Mouse (Mus musculus) layer of hippocampus, adult 2 months (tissue): ENCODE results near the gene Btrc. TPM values are rescaled to one million over a fixed set of nuclear protein-coding genes. Genes with fewer than 3 reads are reported as not detected.
A peak's percentile ranks its signal among the peaks of the same experiment; 100 is the strongest.

Source experiments
- DNase-seq, 2 experiments: peaks; one replicate each; pipeline ENCODE4 v3.0.0; 2022; ENCODE audit warnings: low spot score in 2 of 2
- H3K27ac ChIP-seq: fragments of 200-600 bp; 2 replicates; pipeline ENCODE4 v1.8.1; 2022
- H3K4me3 ChIP-seq: fragments of 200-600 bp; 2 replicates; pipeline ENCODE4 v1.8.1; 2022; ENCODE audit warnings: mild to moderate bottlenecking
- CTCF ChIP-seq: fragments of 200-600 bp; conservative IDR thresholded peaks from 2 replicates; pipeline ENCODE4 v1.8.1; 2022; ENCODE audit warnings: antibody characterized with exemption, mild to moderate bottlenecking, moderate library complexity
- total RNA-seq, 2 experiments: library from RNA; stranded (reverse); gene quantifications; 2 replicates each; pipeline ENCODE4 v1.2.3; 2021

The Btrc gene
- total RNA-seq, 2 experiments from 2014 or later = 92.9 to 93.9 TPM

DNA sequence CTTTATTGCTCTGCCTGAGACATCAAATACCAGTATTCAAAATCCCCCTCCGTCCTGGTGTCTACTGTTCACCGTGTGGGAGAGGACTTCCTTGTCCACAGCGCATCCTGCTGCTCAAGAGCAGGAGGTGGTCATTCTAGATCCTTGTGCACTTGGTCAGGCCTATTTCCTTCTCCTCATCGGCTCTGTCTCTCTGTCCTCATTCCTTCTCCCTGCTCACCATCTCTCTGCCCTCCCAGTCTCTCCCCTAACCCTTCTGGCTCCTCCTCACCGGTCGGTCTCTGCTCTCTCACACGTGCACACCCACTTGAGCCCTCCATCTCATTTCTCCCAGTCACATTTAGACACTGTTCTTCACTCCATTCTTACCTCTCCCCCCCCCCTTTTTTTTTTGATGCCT is 127.7 kb downstream of the Btrc start:
- TF ChIP-seq CTCF = no peak
- H3K4me3 ChIP-seq = no peak overlapping the region
- no peak overlapping the region for H3K27ac ChIP-seq
- DNase-seq = no peak

GRCm38 (mm10) chr19:45494121-45494775 is 130.7 kb downstream of the Btrc start:
- H3K27ac ChIP-seq = peak overlapping the region; percentile 48; the same call in 1 of the 2 replicates
- no peak for TF ChIP-seq CTCF
- no peak overlapping the region for H3K4me3 ChIP-seq
- DNase-seq = no peak

DNA sequence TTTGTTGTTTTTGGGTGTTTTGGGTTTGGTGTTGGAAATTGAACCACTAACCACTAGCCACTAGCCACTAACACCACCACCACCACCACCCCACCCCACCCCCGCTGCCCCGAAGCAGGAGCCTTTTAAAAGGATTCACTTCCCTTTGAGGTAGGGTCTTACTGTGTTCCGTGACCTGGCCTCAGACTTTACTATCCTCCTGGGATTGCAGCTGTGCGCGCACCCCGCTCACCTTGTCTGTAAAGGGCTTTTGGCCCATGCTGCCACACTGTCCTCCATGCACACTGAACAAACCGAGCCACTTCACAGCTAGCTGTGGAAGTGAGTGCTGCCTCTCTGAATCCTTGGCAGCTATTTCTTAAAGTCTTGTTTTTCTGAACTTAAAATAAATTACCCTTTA is 141.9 kb downstream of the Btrc start:
- TF ChIP-seq CTCF = no peak
- Histone ChIP-seq H3K27ac (no peak overlapping the region), H3K4me3 (no peak overlapping the region)
- DNase-seq = no peak

DNA sequence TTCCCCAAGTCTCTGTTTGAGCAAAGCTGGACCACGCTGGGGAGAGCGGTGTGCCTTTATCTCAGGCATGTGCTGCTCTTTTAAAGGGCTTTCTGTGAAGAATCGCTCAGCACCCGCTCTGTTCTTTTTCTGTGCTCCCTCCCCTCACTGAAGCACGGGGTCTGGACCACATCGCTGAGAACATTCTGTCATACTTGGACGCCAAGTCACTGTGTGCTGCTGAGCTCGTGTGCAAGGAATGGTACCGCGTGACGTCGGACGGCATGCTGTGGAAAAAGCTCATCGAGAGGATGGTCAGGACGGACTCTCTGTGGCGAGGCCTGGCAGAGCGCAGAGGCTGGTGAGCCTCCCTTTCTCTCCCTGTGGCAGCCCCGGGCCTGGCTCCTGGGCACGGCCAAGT is 144.0 kb downstream of the Btrc start:
- peak overlapping the region; percentile 72 for H3K27ac ChIP-seq
- H3K4me3 ChIP-seq = no peak overlapping the region
- DNase-seq = peak; percentile 35 to 41
- no peak for TF ChIP-seq CTCF

DNA sequence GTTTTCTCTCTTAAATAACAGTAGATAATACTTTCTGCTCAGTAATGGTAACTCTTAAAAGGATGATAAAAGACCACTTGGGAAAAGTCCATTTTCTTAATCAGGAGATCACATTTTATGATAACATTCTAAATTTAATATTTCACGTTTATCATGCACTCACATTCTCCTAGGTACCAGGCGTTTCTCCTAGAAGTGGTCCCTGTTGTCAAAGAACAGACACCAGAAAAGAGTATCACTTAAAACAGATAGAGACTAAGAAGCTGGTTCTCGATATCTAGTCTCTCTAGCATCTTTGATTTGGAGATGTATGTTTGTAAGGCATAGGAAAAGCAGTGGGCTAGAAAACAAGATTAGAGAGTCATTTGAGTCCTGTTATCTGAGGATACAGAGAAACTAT is 147.1 kb downstream of the Btrc start:
- Histone ChIP-seq H3K27ac (peak overlapping the region; percentile 29; the same call in 1 of the 2 replicates), H3K4me3 (no peak overlapping the region)
- no peak for DNase-seq
- no peak for TF ChIP-seq CTCF

DNA sequence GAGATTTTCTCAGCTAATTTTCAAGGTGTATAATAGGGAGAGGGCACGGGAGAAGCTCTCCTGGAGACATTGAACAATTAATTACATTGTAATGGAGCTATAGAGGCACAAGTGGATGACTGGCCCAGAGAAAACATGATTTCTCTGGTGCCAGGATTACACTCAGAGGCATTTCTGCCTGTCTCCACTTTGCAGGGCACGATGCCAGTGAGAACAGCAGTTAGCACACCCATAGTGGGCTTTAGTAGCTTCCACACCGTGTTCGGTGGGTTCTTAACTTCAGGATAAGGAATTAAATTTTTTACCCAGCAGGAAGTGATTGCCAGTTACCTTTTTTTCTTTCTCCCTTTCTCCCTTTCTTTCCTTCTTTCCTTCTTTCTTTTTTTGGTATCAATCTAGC is 147.9 kb downstream of the Btrc start:
- no peak overlapping the region for H3K4me3 ChIP-seq
- peak overlapping the region; percentile 29; the same call in 1 of the 2 replicates for H3K27ac ChIP-seq
- peak in 1 of 2 experiments; percentile 30 for DNase-seq
- no peak for TF ChIP-seq CTCF

- Histone ChIP-seq H3K4me3 (no peak overlapping the region), H3K27ac (no peak overlapping the region)
- no peak for TF ChIP-seq CTCF
- DNase-seq = no peak
Measured at GRCm38 (mm10) chr19:45515341-45515740, 151.8 kb downstream of the Btrc start.

- TF ChIP-seq CTCF = no peak
- Histone ChIP-seq H3K27ac (no peak overlapping the region), H3K4me3 (no peak overlapping the region)
- no peak for DNase-seq
Measured at GRCm38 (mm10) chr19:45516264-45516663, 152.7 kb downstream of the Btrc start.

DNA sequence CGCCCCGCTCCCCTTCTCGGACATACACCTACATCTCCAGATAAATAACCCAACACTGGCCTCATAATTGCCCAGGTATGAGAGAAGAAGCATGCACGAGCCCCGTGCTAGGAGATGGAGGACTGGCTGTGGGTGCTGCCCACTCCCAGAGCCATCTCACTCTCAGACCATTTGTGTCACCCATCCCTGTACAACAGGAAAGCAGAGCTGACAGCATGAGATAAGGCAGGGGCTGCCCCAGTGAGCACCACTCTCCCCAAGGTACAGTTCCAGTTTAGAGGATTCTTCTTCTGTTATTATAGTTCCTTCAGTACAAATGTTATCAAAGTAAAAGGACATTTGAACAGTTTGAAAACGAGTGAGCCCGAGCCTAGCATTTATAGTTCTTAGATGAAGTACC is 163.8 kb downstream of the Btrc start:
- H3K4me3 ChIP-seq = no peak overlapping the region

DNA sequence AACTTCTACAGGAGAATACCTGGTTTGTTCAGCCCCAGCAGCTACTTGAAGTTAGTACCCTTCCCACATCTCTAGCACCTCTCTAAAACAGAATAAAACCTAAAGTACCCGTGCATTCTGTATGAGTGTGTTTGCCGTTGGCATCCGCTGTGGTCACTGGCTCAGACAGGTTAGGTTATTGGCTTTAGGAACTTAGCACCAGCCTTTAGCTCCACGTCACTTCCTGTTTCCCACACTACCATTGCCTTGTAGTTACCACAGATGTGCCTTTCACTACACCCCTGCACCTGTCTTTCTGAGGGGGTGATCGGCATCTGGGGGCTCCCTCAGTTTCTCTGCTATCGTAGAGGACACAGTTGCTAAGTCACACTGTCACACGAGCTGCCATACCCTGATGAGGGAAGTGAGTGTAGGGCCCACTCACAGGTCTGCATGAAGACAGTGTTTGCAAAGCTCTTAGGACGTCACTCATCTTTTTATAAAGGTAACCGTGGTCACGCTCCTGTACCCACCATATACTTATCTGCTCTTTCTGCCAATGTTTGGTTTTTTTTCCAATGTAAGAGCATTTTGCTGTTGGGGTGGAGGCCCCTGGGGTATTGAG is 164.5 kb downstream of the Btrc start:
- Histone ChIP-seq H3K27ac (0 out of 2 replicates have a peak overlapping the region, but pooled peaks have one; percentile 18), H3K4me3 (no peak overlapping the region)
- TF ChIP-seq CTCF = no peak
- no peak for DNase-seq

More for the DNA sequence above, 163.8 kb downstream of the Btrc start:
- no peak overlapping the region for H3K27ac ChIP-seq
- DNase-seq = no peak
- TF ChIP-seq CTCF = no peak

DNA sequence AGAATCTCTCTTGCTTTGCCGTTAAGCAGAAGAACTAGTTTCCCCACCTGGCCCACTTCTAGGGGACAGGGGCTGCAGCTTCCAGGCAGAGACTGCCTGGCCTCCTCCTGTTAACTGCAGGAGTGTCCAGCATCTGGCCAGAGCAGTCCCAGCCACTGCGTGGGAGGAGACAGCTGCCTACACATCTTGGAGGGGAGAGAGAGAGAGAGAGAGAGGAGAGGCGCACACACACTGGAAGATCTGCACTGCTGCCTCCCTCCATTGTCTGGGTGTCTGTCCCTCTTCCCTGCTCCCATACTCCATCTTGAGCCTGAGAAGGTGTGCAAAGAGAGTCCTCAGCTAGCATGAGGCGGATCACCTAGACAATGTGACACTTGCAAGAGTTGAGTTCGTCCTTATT is 165.8 kb downstream of the Btrc start:
- H3K4me3 ChIP-seq = no peak overlapping the region
- H3K27ac ChIP-seq = peak overlapping the region; percentile 18
- DNase-seq = no peak
- no peak for TF ChIP-seq CTCF

GRCm38 (mm10) chr19:45530200-45530995 is 166.9 kb downstream of the Btrc start:
- DNase-seq = no peak
- no peak for TF ChIP-seq CTCF
- Histone ChIP-seq H3K27ac (peak overlapping the region; percentile 7; the same call in 1 of the 2 replicates), H3K4me3 (no peak overlapping the region)

DNA sequence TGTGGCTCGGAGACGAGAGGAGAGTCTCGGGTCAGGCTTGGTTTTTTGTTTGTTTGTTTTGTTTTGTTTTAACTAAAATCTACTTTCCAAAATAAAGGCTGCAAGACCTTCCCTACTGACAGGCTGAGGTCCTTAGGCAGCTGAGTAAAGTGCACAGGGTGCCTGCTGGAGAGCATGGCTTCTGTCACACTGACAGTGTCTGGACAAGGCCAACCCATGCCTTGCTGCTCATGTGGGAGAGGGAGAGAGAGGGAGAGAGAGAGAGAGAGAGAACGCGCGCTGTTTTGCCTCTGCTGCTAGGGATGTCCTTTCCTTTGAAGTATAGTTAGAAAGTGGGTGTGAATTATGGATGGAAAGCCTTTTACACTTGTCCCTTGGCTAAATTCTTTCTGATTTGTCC is 168.0 kb downstream of the Btrc start:
- H3K4me3 ChIP-seq = no peak overlapping the region
- TF ChIP-seq CTCF = no peak
- no peak for DNase-seq
- no peak overlapping the region for H3K27ac ChIP-seq
